8 mouse cellular contexts compared by ENCODE assay signal in genomic region chr2:3418883-3419431, GRCm38 (mm10). TPM values are rescaled to one million over a fixed set of nuclear protein-coding genes. Genes with fewer than 3 reads are reported as not detected.
DNase-seq lines count a peak whose midpoint lies in the region; ATAC-seq lines count a peak whose summit lies in the region.

No protein-coding gene starts in this region.

- 2% methylated on average over 38 of the region's 38 CpGs for WGBS in hindbrain, embryonic 13.5 days

- no peaks in the 10 kb centered on the region for H3K9me3 ChIP-seq in hindbrain, embryonic 13.5 days

- H3K4me2 ChIP-seq in hindbrain, embryonic 13.5 days: peak overlapping the region; percentile 63

- DNase-seq in Muller cell, postnatal 12 days (ENCODE audit: inconsistent ontology term): peak; percentile 97
- DNase-seq in cerebellum, adult 9-11 months: peak; percentile 88
- peak; percentile 93 to 96 for DNase-seq in frontal cortex, postnatal 10 days (ENCODE audit: low spot score in 2 of 2)
- peak; percentile 91 to 93 for DNase-seq in layer of hippocampus, postnatal 25 days (ENCODE audit: extremely low spot score in 1 of 2, low spot score in 1 of 2)
- peak; percentile 97 for DNase-seq in lung, postnatal 25 days (ENCODE audit: low spot score)
- peak; percentile 97 for DNase-seq in retina, embryonic 14.5 days (ENCODE audit: low spot score)
- peak; percentile 90 for DNase-seq in thymus, postnatal 4 days

- no peak overlapping the region for H3K27ac ChIP-seq in hindbrain, embryonic 13.5 days

- peak overlapping the region; percentile 56 for H3K4me3 ChIP-seq in hindbrain, embryonic 13.5 days

- peak overlapping the region; percentile 65 for H3K9ac ChIP-seq in hindbrain, embryonic 13.5 days

- H3K27me3 ChIP-seq in hindbrain, embryonic 13.5 days: peaks cover 20% of the 10 kb centered on the region; the same call in 1 of the 2 replicates

- H3K4me1 ChIP-seq in hindbrain, embryonic 13.5 days (replicated peaks): peaks cover 11% of the 10 kb centered on the region

- ATAC-seq in hindbrain, embryonic 13.5 days (ENCODE audit: low FRiP score): peak; percentile 94

- no peaks in the 10 kb centered on the region for H3K36me3 ChIP-seq in hindbrain, embryonic 13.5 days

RNA-seq across cellular contexts. Expression of gene Meig1, which starts 3.5 kb away (rescaled TPM):
- 2.9 and 8.4 TPM in 2 replicates for polyA plus RNA-seq in hindbrain, embryonic 13.5 days (2015; fragmentation: Nextera tagmentation; extraction: Ambion mirVana)
- 1 to 10 TPM; 3.4 to 4.7 TPM for total RNA-seq in layer of hippocampus, postnatal 25 days (2021)

RNA-seq across cellular contexts. Expression of gene Dclre1c, which starts 5.0 kb away (rescaled TPM):
- polyA plus RNA-seq in hindbrain, embryonic 13.5 days (2015; fragmentation: Nextera tagmentation; extraction: Ambion mirVana): 9.0 and 9.4 TPM in 2 replicates
- 10 to 100 TPM; 10.0 to 16.0 TPM for total RNA-seq in layer of hippocampus, postnatal 25 days (2021)

RNA-seq across cellular contexts. Expression of gene Olah, which starts 21.9 kb away (rescaled TPM):
- polyA plus RNA-seq in hindbrain, embryonic 13.5 days (2015; fragmentation: Nextera tagmentation; extraction: Ambion mirVana): not detected in 2 replicates
- not detected for total RNA-seq in layer of hippocampus, postnatal 25 days (2021)

RNA-seq across cellular contexts. Expression of gene Suv39h2, which starts 55.9 kb away (rescaled TPM):
- 12.1 and 13.4 TPM in 2 replicates for polyA plus RNA-seq in hindbrain, embryonic 13.5 days (2015; fragmentation: Nextera tagmentation; extraction: Ambion mirVana)
- total RNA-seq in layer of hippocampus, postnatal 25 days (2021): 1 to 10 TPM; 3.7 to 4.0 TPM
